Mouse (Mus musculus): ENCODE data around the gene Slc44a2. TPM values are rescaled to one million over a fixed set of nuclear protein-coding genes. Genes with fewer than 3 reads are reported as not detected.

Gene Slc44a2
- polyA plus RNA-seq, 1 experiment from 2014 or later, result 116 TPM

- peaks cover 3% of the 10 kb centered on the region; the same call in 1 of the 2 replicates for H3K36me3 ChIP-seq (ENCODE audit: control insufficient read depth, insufficient read depth, low read length)
- ATAC-seq (ENCODE audit: insufficient read depth, low FRiP score), result no peak
- 65% methylated on average over 2 of the region's 2 CpGs for WGBS
- H3K27ac ChIP-seq (ENCODE audit: low read length), result no peak overlapping the region
- H3K4me3 ChIP-seq (replicated peaks; ENCODE audit: low read length), result no peak overlapping the region
- peaks cover 13% of the 10 kb centered on the region for H3K4me1 ChIP-seq (ENCODE audit: control insufficient read depth, insufficient read depth, low read length)
- no peaks in the 10 kb centered on the region for H3K27me3 ChIP-seq (ENCODE audit: control insufficient read depth, insufficient read depth, low read length)
- H3K9ac ChIP-seq (ENCODE audit: low read length), result no peak overlapping the region; the same call in 1 of the 2 replicates
- no peaks in the 10 kb centered on the region for H3K9me3 ChIP-seq (replicated peaks; ENCODE audit: control insufficient read depth, low read length)
- H3K4me2 ChIP-seq (ENCODE audit: low read depth, low read length), result no peak overlapping the region
These were observed 50.4 kb downstream of the Slc44a2 start for GRCm38 (mm10) chr9:21370876-21371275.

- Histone ChIP-seq H3K36me3 (ENCODE audit: control insufficient read depth, insufficient read depth, low read length) (peaks cover 3% of the 10 kb centered on the region; the same call in 1 of the 2 replicates), H3K27me3 (ENCODE audit: control insufficient read depth, insufficient read depth, low read length) (no peaks in the 10 kb centered on the region), H3K4me2 (ENCODE audit: low read depth, low read length) (no peak overlapping the region), H3K9me3 (replicated peaks; ENCODE audit: control insufficient read depth, low read length) (no peaks in the 10 kb centered on the region), H3K4me1 (ENCODE audit: control insufficient read depth, insufficient read depth, low read length) (peaks cover 13% of the 10 kb centered on the region), H3K27ac (ENCODE audit: low read length) (no peak overlapping the region), H3K9ac (ENCODE audit: low read length) (no peak overlapping the region), H3K4me3 (replicated peaks; ENCODE audit: low read length) (no peak overlapping the region)
- 63% methylated on average over 1 of the region's 1 CpGs for WGBS
- no peak for ATAC-seq (ENCODE audit: insufficient read depth, low FRiP score)
These were observed 52.0 kb downstream of the Slc44a2 start for GRCm38 (mm10) chr9:21372508-21372907.

- H3K27ac ChIP-seq (ENCODE audit: low read length), result no peak overlapping the region
- 80% methylated on average over 3 of the region's 3 CpGs for WGBS
- H3K9me3 ChIP-seq (replicated peaks; ENCODE audit: control insufficient read depth, low read length), result no peaks in the 10 kb centered on the region
- no peak for ATAC-seq (ENCODE audit: insufficient read depth, low FRiP score)
- no peak overlapping the region for H3K9ac ChIP-seq (ENCODE audit: low read length)
- H3K27me3 ChIP-seq (ENCODE audit: control insufficient read depth, insufficient read depth, low read length), result no peaks in the 10 kb centered on the region
- no peaks in the 10 kb centered on the region for H3K36me3 ChIP-seq (ENCODE audit: control insufficient read depth, insufficient read depth, low read length)
- H3K4me1 ChIP-seq (ENCODE audit: control insufficient read depth, insufficient read depth, low read length), result 0 out of 2 replicates have a peak, but pooled peaks cover 6% of the 10 kb centered on the region
- no peak overlapping the region for H3K4me2 ChIP-seq (ENCODE audit: low read depth, low read length)
- H3K4me3 ChIP-seq (replicated peaks; ENCODE audit: low read length), result no peak overlapping the region
These were observed 58.7 kb downstream of the Slc44a2 start for GRCm38 (mm10) chr9:21379195-21379594.

- H3K9me3 ChIP-seq (replicated peaks; ENCODE audit: control insufficient read depth, low read length), result no peaks in the 10 kb centered on the region
- H3K4me2 ChIP-seq (ENCODE audit: low read depth, low read length), result no peak overlapping the region
- ATAC-seq (ENCODE audit: insufficient read depth, low FRiP score), result no peak
These were observed 60.4 kb downstream of the Slc44a2 start for GRCm38 (mm10) chr9:21380868-21381267.

GRCm38 (mm10) chr9:21383966-21384365 lies 63.5 kb downstream of the Slc44a2 start:
- Histone ChIP-seq H3K27ac (ENCODE audit: low read length) (no peak overlapping the region), H3K4me3 (replicated peaks; ENCODE audit: low read length) (no peak overlapping the region), H3K4me2 (ENCODE audit: low read depth, low read length) (no peak overlapping the region), H3K9ac (ENCODE audit: low read length) (no peak overlapping the region), H3K9me3 (replicated peaks; ENCODE audit: control insufficient read depth, low read length) (no peaks in the 10 kb centered on the region), H3K36me3 (ENCODE audit: control insufficient read depth, insufficient read depth, low read length) (0 out of 2 replicates have a peak, but pooled peaks cover 6% of the 10 kb centered on the region), H3K27me3 (ENCODE audit: control insufficient read depth, insufficient read depth, low read length) (no peaks in the 10 kb centered on the region), H3K4me1 (ENCODE audit: control insufficient read depth, insufficient read depth, low read length) (0 out of 2 replicates have a peak, but pooled peaks cover 3% of the 10 kb centered on the region)
- no peak for ATAC-seq (ENCODE audit: insufficient read depth, low FRiP score)

More at GRCm38 (mm10) chr9:21380868-21381267, 60.4 kb downstream of the Slc44a2 start:
- Histone ChIP-seq H3K4me1 (ENCODE audit: control insufficient read depth, insufficient read depth, low read length) (0 out of 2 replicates have a peak, but pooled peaks cover 6% of the 10 kb centered on the region), H3K27me3 (ENCODE audit: control insufficient read depth, insufficient read depth, low read length) (no peaks in the 10 kb centered on the region), H3K36me3 (ENCODE audit: control insufficient read depth, insufficient read depth, low read length) (no peaks in the 10 kb centered on the region), H3K9ac (ENCODE audit: low read length) (no peak overlapping the region), H3K4me3 (replicated peaks; ENCODE audit: low read length) (no peak overlapping the region), H3K27ac (ENCODE audit: low read length) (no peak overlapping the region)

- Histone ChIP-seq H3K4me2 (ENCODE audit: low read depth, low read length) (no peak overlapping the region), H3K27me3 (ENCODE audit: control insufficient read depth, insufficient read depth, low read length) (no peaks in the 10 kb centered on the region), H3K4me3 (replicated peaks; ENCODE audit: low read length) (no peak overlapping the region), H3K4me1 (ENCODE audit: control insufficient read depth, insufficient read depth, low read length) (no peaks in the 10 kb centered on the region), H3K9ac (ENCODE audit: low read length) (no peak overlapping the region), H3K36me3 (ENCODE audit: control insufficient read depth, insufficient read depth, low read length) (peaks cover 55% of the 10 kb centered on the region), H3K9me3 (replicated peaks; ENCODE audit: control insufficient read depth, low read length) (no peaks in the 10 kb centered on the region), H3K27ac (ENCODE audit: low read length) (no peak overlapping the region)
- 84% methylated on average over 10 of the region's 10 CpGs for WGBS
- no peak for ATAC-seq (ENCODE audit: insufficient read depth, low FRiP score)
These were observed 72.2 kb downstream of the Slc44a2 start for GRCm38 (mm10) chr9:21392646-21393175.

GRCm38 (mm10) chr9:21395692-21396091 lies 75.2 kb downstream of the Slc44a2 start:
- H3K4me1 ChIP-seq (ENCODE audit: control insufficient read depth, insufficient read depth, low read length), result no peaks in the 10 kb centered on the region
- ATAC-seq (ENCODE audit: insufficient read depth, low FRiP score), result no peak
- 90% methylated on average over 3 of the region's 3 CpGs for WGBS
- H3K4me3 ChIP-seq (replicated peaks; ENCODE audit: low read length), result no peak overlapping the region
- no peaks in the 10 kb centered on the region for H3K27me3 ChIP-seq (ENCODE audit: control insufficient read depth, insufficient read depth, low read length)
- H3K27ac ChIP-seq (ENCODE audit: low read length), result no peak overlapping the region
- H3K9me3 ChIP-seq (replicated peaks; ENCODE audit: control insufficient read depth, low read length), result no peaks in the 10 kb centered on the region
- H3K9ac ChIP-seq (ENCODE audit: low read length), result no peak overlapping the region
- H3K4me2 ChIP-seq (ENCODE audit: low read depth, low read length), result no peak overlapping the region
- H3K36me3 ChIP-seq (ENCODE audit: control insufficient read depth, insufficient read depth, low read length), result peaks cover 64% of the 10 kb centered on the region

GRCm38 (mm10) chr9:21397170-21397569 lies 76.7 kb downstream of the Slc44a2 start:
- no peaks in the 10 kb centered on the region for H3K9me3 ChIP-seq (replicated peaks; ENCODE audit: control insufficient read depth, low read length)
- H3K27me3 ChIP-seq (ENCODE audit: control insufficient read depth, insufficient read depth, low read length), result no peaks in the 10 kb centered on the region
- WGBS, result 94% methylated on average over 3 of the region's 3 CpGs
- H3K4me2 ChIP-seq (ENCODE audit: low read depth, low read length), result no peak overlapping the region
- H3K4me1 ChIP-seq (ENCODE audit: control insufficient read depth, insufficient read depth, low read length), result no peaks in the 10 kb centered on the region
- no peak overlapping the region for H3K9ac ChIP-seq (ENCODE audit: low read length)
- ATAC-seq (ENCODE audit: insufficient read depth, low FRiP score), result no peak
- no peak overlapping the region for H3K27ac ChIP-seq (ENCODE audit: low read length)
- no peak overlapping the region for H3K4me3 ChIP-seq (replicated peaks; ENCODE audit: low read length)
- peaks cover 68% of the 10 kb centered on the region for H3K36me3 ChIP-seq (ENCODE audit: control insufficient read depth, insufficient read depth, low read length)

- Histone ChIP-seq H3K4me1 (ENCODE audit: control insufficient read depth, insufficient read depth, low read length) (no peaks in the 10 kb centered on the region), H3K9me3 (replicated peaks; ENCODE audit: control insufficient read depth, low read length) (no peaks in the 10 kb centered on the region), H3K4me3 (replicated peaks; ENCODE audit: low read length) (no peak overlapping the region), H3K4me2 (ENCODE audit: low read depth, low read length) (no peak overlapping the region), H3K27ac (ENCODE audit: low read length) (no peak overlapping the region), H3K36me3 (ENCODE audit: control insufficient read depth, insufficient read depth, low read length) (peaks cover 49% of the 10 kb centered on the region), H3K27me3 (ENCODE audit: control insufficient read depth, insufficient read depth, low read length) (no peaks in the 10 kb centered on the region), H3K9ac (ENCODE audit: low read length) (no peak overlapping the region)
- 89% methylated on average over 9 of the region's 9 CpGs for WGBS
- ATAC-seq (ENCODE audit: insufficient read depth, low FRiP score), result no peak
These were observed 80.5 kb downstream of the Slc44a2 start for GRCm38 (mm10) chr9:21401042-21401441.

All from stomach, embryonic 16.5 days (tissue).